ENCODE assay signal across 8 mouse cellular contexts in the genomic region with DNA sequence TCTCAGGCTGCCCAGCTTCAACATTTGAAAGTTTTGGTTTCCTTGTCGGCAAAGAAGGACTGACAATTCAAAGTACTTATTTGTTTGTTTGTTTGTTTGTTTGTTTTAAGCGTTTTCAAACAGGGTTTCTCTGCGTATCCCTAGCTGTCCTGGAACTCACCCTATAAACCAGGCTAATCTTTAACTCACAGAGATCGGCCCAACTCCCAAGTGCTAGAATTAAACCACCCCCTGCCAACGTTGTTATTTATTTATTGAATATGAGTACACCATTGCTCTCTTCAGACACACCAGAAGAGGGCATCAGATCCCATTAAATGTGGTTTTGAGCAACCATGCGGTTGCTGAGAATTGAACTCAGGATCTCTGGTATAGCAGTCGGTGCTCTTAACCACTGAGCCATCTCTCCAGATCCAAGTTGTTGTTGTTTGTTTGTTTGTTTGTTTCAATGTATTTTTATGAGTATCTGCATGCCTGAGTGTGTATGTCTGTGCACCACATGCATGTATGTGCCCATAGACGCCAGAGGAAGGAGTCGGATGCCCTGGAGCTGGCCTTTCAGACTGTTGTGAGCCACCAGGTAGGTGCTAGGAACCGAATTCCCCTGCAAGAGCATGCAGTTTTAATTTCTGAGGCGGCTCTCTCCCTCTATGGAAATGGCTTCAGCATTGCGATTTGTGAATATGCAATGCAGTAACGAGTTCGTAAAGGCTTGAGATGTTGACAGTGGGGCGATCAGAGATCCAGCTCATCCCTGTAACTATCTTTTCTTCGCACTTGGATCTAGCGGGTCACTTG. TPM values are rescaled to one million over a fixed set of nuclear protein-coding genes. Genes with fewer than 3 reads are reported as not detected.
DNase-seq lines count a peak whose midpoint lies in the region; ATAC-seq and TF ChIP-seq lines count a peak whose summit lies in the region.

A gene (plus strand): TSS at position 423 of the 798 bp plus-strand sequence.

- ATAC-seq in common myeloid progenitor, adult 5-6 weeks (replicated peaks; ENCODE audit: low read depth, poor library complexity, severe bottlenecking): peak; percentile 15; the same call in 1 of the 2 replicates
- peak; percentile 19; the same call in 1 of the 2 replicates for ATAC-seq in midbrain, embryonic 11.5 days (ENCODE audit: low FRiP score)

- H3K27ac ChIP-seq in testis, adult 2 months (ENCODE audit: control insufficient read depth, insufficient read depth, low read depth, low read length): peak within 1 kb of the TSS; percentile 66
- peak within 1 kb of the TSS; percentile 90 for H3K27ac ChIP-seq in heart, embryonic 10.5 days
- peak within 1 kb of the TSS; percentile 81 for H3K27ac ChIP-seq in midbrain, embryonic 11.5 days (ENCODE audit: low read depth, low read length)

- peak within 1 kb of the TSS; percentile 93 for H3K9ac ChIP-seq in midbrain, embryonic 11.5 days (ENCODE audit: low read length)

- no peak for TF ChIP-seq POLR2A in testis, adult 2 months (IDR thresholded peaks at IDR 0.05; ENCODE audit: control insufficient read depth, low read depth, low read length)

- WGBS in heart, embryonic 10.5 days: 21% methylated on average over 17 of the region's 17 CpGs
- 8% methylated on average over 17 of the region's 17 CpGs for WGBS in large intestine, adult 2 months
- 25% methylated on average over 17 of the region's 17 CpGs for WGBS in midbrain, embryonic 11.5 days

- H3K36me3 ChIP-seq in testis, adult 2 months (ENCODE audit: control insufficient read depth, insufficient read depth, low read length): no peaks in the 10 kb centered on the region
- H3K36me3 ChIP-seq in heart, embryonic 10.5 days: peaks cover 8% of the 10 kb centered on the region; the same call in 1 of the 2 replicates
- no peaks in the 10 kb centered on the region for H3K36me3 ChIP-seq in midbrain, embryonic 11.5 days (ENCODE audit: control insufficient read depth, insufficient read depth, low read length)

- H3K4me3 ChIP-seq in testis, adult 2 months (ENCODE audit: control insufficient read depth, low read depth, low read length): peak within 1 kb of the TSS; percentile 85
- peak within 1 kb of the TSS; percentile 90 for H3K4me3 ChIP-seq in heart, embryonic 10.5 days
- peak within 1 kb of the TSS; percentile 99 for H3K4me3 ChIP-seq in midbrain, embryonic 11.5 days (ENCODE audit: low read depth, low read length)

- no peak for TF ChIP-seq CTCF in testis, adult 2 months (IDR thresholded peaks at IDR 0.05; ENCODE audit: control insufficient read depth, insufficient read depth, insufficient replicate concordance, low read depth, low read length)

- H3K4me2 ChIP-seq in midbrain, embryonic 11.5 days: peak within 1 kb of the TSS; percentile 83

- H3K27me3 ChIP-seq in testis, adult 2 months (ENCODE audit: control insufficient read depth, insufficient read depth, low read length): no peaks in the 10 kb centered on the region
- H3K27me3 ChIP-seq in heart, embryonic 10.5 days (ENCODE audit: insufficient read depth, poor library complexity, severe bottlenecking): no peaks in the 10 kb centered on the region
- H3K27me3 ChIP-seq in midbrain, embryonic 11.5 days (ENCODE audit: control insufficient read depth, insufficient read depth, low read length): no peaks in the 10 kb centered on the region

- H3K9me3 ChIP-seq in heart, embryonic 10.5 days: no peaks in the 10 kb centered on the region
- no peaks in the 10 kb centered on the region for H3K9me3 ChIP-seq in midbrain, embryonic 11.5 days (ENCODE audit: control insufficient read depth, low read length)

- H3K4me1 ChIP-seq in testis, adult 2 months (ENCODE audit: control insufficient read depth, insufficient read depth, low read length): peaks cover 12% of the 10 kb centered on the region
- H3K4me1 ChIP-seq in heart, embryonic 10.5 days: peaks cover 16% of the 10 kb centered on the region
- peaks cover 7% of the 10 kb centered on the region for H3K4me1 ChIP-seq in midbrain, embryonic 11.5 days (ENCODE audit: control insufficient read depth, insufficient read depth, low read length)

- DNase-seq in testis, postnatal 10 days (ENCODE audit: low spot score): no peak
- no peak for DNase-seq in heart, embryonic 10.5 days (ENCODE audit: low spot score)
- DNase-seq in large intestine, adult 2 months (ENCODE audit: low read depth, low spot score): no peak
- no peak for DNase-seq in midbrain, embryonic 11.5 days (ENCODE audit: low spot score, missing footprints)
- DNase-seq in cerebellum, adult 18-20 months: no peak
- DNase-seq in spleen, postnatal 4 days (ENCODE audit: low spot score in 2 of 2): no peak

RNA-seq across cellular contexts. Expression of the gene that starts here (rescaled TPM):
- polyA plus RNA-seq in testis, adult 2 months (2012; rRNA removed): 16.1 and 16.2 TPM in 2 replicates
- total RNA-seq in common myeloid progenitor, adult 5-6 weeks (2017): 34.5 and 44.0 TPM in 2 replicates
- polyA plus RNA-seq in heart, embryonic 10.5 days (2016; fragmentation: Nextera tagmentation; extraction: Ambion mirVana): 41.4 and 44.2 TPM in 2 replicates
- polyA plus RNA-seq in large intestine, adult 2 months (2012; rRNA removed): 20.6 and 21.6 TPM in 2 replicates
- polyA plus RNA-seq in midbrain, embryonic 11.5 days (2014; fragmentation: Nextera tagmentation; extraction: Ambion mirVana): 30.5 and 32.0 TPM in 2 replicates
